Mouse (Mus musculus) kidney, postnatal 4 days (tissue): ENCODE measurements around the gene Six6.
A peak's percentile ranks its signal among the peaks of the same experiment; 100 is the strongest.

Experiments
- DNase-seq, 2 experiments: peaks; one replicate each; pipeline ENCODE4 v3.0.0; 2021; ENCODE audit warnings: mixed read lengths in 2 of 2

Gene Six6

DNA sequence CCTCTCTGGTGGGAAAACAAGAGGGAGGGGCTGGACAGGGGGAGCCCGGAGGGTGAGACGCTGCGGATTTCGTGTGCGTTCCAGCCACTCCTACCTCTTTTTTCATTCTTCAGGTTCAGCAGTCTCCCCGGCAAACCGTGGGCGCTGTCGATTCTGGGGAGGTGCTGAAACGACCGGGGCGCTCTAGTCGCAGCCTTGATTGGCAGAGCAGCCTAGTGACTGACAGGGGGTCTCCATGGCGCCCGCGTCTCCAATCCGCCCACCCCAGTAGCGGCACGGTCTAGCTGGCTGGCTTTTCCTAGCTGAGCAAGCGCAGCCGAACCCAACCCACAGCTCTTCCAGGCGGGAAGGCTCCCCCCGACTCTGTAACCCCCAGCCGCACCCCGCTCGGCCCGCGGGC lies at the start of gene Six6:
TSS of gene Six6 (plus strand) at position 277 of the 400 bp plus-strand sequence.
- DNase-seq = peak; percentile 59 to 65

DNA sequence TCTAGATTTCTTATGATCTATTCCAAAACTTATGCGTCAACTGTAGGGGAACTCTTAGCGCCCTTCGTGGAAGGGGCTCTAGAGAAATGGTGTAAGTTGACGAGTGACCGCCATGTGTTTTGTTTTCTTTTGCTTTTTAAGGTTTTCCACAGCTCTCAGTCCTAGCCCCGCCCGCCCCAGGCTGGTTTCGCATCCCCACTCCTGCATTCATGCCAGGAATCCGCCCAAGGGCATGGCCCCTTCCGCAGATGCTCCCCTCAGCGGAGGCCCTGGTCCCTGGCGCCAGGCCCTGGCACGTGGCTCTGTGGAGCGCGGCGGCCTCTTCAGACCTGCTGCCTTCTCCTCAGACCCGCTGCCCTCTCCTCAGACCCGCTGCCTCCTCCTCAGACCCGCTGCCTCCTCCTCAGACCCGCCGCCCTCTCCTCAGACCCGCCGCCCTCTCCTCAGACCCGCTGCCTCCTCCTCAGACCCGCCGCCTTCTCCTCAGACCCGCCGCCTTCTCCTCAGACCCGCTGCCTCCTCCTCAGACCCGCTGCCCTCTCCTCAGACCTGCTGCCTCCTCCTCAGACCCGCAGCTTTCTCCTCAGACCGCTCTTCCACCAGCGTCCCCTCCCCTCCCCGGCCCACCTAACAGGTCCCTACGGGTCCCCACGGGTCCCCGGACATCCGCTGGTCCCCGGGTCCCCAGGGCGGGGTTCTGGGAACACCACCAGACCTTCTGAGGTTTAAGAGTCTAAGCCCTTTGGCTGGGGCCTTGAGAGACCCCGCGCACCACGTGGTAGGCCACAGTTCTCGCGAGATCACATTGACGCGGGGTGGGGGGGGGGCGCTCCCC lies 22.3 kb upstream of the Six6 start:
- peak; percentile 41 to 43 for DNase-seq

DNA sequence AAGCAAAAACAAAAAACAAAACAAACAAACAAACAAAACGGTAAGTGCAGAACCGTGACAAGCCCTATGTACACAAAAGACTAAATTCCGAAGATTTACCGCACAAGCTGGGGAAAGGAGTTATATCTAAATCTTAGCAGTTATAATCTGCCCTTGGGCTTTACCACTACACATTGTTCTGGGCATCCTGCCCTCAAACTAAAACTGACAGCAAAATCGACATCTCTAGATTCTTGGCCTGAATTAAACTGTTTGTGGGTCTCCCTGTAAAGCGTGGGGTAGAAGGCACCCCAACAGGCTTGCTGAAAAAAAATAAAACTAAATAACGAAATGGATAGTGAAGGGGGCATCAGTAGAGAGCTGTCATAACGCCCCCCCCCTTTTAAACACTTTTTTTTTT lies 2.9 kb upstream of the Six6 start:
- no peak for DNase-seq

GRCm38 (mm10) chr12:72937537-72938120 lies 2.1 kb upstream of the Six6 start:
- DNase-seq = no peak

DNA sequence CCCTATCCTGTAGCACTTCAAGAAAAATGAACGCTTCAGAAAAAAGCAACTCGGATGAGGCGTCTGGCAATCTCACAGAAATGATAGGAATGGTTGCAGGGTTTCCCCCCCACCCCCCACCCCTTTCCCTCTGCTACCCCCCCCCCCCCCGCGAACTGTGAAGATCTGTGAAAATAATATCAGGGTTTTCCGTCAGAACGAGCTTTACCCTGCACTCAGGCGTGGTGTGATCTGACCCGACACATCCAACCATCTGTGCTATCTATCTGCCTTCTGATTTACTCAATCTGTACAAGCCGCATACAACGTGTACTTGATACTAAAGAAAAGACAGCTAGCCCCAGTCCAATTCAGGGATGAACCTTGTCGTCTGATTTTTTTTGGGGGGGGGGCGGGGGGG lies 1.5 kb upstream of the Six6 start:
- DNase-seq = no peak

GRCm38 (mm10) chr12:72938600-72939490 lies 847 bp upstream of the Six6 start:
- DNase-seq = no peak

DNA sequence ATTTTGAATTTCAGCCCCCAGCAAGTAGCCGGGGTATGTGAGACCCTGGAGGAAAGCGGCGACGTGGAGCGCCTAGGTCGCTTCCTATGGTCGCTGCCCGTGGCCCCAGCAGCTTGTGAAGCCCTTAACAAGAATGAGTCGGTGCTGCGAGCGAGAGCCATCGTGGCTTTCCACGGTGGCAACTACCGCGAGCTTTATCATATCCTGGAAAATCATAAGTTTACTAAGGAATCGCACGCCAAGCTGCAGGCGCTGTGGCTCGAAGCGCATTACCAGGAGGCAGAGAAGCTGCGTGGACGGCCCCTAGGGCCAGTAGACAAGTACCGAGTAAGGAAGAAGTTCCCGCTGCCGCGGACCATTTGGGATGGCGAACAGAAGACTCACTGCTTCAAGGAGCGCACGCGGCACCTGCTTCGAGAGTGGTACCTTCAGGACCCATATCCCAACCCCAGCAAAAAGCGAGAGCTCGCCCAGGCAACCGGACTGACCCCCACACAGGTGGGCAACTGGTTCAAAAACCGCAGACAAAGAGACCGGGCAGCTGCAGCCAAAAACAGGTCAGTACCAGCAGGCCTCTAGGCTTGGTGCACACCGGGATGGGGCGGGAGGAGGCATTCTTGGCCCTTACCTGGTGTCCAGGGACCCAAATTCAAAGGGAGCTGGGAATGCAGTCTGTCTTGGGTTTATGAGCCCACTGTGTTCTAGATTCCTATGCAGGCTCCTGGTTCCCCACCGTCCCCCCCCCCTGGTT lies 554 bp downstream of the Six6 start, which contains the start of gene 4930447C04Rik:
TSS of gene 4930447C04Rik (minus strand) at position 704 of the 751 bp plus-strand sequence.
- no peak for DNase-seq

DNA sequence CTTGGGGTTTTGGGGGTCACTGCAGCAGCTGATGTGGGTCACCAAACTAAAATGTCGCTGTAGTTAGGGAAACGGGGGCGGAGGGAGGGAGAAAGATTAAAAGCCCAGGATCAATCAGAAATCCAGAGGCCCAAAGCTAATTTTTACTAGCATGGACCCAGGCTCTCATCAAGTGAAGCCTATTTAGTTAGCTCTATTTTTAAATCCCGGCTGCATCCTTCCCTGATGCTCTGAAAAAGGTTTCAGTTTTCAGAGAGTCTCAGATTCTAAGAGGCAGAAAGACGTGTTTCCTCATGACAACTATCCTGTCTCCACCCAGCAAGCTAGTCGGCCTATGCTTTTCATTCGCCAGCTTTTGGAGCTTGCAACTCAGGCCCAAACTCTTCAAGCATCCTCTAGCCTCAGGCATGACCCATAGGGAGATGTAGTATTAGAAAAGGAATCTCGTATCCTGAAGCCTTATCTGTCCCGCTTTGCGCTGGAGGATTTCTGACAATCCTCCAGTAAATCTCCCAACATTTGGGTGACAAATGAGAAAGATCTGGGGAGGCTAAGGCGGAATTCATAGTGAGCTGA lies 1.2 kb downstream of the Six6 start:
- DNase-seq = no peak

DNA sequence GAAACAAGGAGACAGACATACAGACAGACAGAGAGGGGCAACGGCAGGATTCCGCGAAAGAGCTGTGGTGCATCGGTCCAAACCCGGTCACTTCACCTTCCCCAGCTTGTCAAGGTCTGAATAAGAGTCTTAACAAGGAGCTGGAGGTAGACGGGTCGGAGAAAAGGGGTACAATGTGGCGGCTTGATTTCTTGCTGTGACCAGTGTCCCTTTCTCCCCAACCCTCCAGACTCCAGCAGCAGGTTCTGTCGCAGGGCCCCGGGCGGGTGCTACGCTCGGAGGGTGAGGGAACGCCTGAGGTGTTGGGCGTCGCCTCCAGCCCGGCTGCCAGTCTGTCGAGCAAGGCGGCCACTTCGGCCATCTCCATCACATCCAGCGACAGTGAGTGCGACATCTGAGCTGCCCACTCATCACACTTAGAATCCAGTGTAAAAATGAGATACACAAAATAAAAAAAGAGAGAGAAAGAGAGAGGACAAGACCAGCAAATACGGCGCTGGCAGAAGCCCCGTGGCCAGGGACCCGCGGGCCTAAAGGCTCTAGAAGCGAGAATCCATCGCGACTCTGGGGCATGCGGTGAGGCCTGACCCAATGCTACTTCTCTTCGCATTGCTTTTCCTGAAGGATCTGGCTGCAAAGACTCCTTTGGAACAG lies 1.8 kb downstream of the Six6 start:
- DNase-seq = peak; percentile 7 to 11

- DNase-seq = no peak
Observed at GRCm38 (mm10) chr12:72942171-72942570, 2.5 kb downstream of the Six6 start.

DNA sequence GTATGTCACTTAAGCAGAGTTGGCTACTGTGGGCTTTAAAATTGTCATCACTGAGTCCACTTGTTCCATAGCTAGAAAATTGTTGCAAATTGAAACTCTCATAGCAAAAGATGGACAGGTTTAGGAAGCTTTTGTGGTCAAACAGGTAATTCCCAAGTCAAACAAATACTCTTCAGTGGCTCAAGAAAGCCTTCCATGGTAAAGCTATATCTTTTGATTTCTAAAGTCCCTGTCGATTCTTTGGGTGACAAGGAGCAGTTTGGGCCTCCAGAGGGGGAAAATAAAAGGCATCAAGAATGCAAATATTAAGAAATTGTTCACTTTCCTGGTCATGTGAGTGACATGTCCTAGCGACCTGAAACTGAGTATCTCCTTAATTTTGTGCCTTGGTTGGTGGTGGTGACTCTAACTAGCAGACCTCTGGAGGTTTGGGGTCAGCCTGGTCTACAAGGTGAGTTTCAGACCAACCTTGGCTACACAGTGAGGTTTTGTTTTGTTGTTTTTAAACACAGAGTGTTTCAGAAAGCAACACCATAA lies 4.0 kb downstream of the Six6 start:
- DNase-seq = no peak

GRCm38 (mm10) chr12:72944411-72945225 lies 4.9 kb downstream of the Six6 start:
- peak in 1 of 2 experiments; percentile 19 for DNase-seq

DNA sequence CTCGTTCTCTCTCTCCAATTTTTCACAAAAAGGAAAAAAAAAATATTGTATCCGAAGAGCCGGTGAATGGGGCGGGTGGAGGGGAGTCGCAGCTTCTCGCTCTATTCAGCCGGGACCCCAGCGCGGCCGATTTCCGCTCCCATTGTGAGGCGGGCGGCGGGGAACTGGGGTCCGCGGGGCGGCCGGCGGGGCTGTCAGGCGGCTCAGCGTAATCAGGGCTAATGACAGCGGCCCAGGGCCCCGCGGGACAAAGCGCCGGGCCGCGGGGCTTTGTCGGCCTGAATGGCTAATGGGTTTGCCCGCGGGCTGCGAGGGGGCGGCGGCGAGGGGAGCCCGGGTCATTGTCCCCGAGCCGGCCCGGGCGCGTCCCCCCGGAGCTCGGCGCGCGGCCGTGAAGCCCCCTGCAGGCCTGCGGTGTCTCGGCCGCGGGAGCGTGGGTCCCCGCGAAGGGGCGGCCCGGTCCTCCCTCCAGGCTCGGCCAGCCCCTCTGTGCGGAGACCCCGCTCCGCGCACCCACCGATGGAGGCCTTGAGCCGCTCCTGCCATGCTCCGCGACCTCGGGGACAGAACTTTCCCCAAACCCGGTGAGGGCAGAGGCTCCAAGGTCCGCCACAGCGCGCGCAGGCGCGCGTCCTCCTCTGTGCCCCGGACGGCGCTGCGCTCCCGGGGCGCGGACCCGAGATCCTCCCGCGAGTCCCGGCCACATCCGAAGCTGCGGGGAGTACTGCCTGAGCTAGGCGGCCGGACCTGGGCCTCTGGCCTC lies 5.8 kb downstream of the Six6 start:
- peak; percentile 18 to 27 for DNase-seq

GRCm38 (mm10) chr12:72946064-72946395 lies 6.3 kb downstream of the Six6 start:
- DNase-seq = no peak

- no peak for DNase-seq
Observed at GRCm38 (mm10) chr12:72946805-72947204, 7.1 kb downstream of the Six6 start.

GRCm38 (mm10) chr12:72947335-72947734 lies 7.6 kb downstream of the Six6 start:
- DNase-seq = no peak

DNA sequence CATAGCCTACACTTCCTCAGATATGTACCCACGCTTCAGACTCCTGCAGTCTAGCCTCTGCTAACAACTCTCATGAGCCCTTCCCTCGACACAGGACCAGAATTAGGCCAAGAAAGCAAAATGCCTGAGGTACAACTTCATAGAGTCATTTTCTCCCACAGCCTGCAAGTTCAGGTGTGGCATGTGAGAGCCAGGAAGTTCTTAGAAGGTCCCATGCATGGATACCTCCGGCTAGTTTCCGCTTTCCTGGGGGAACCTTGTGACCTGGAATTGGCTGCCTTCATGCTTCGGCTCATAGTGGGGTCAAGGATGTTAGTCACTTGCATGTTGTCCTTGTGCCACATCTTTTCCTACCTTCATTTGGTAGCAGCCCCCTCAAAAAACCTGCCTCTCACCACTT lies 13.4 kb downstream of the Six6 start:
- no peak for DNase-seq

GRCm38 (mm10) chr12:72953858-72954257 lies 14.2 kb downstream of the Six6 start:
- DNase-seq = no peak

DNA sequence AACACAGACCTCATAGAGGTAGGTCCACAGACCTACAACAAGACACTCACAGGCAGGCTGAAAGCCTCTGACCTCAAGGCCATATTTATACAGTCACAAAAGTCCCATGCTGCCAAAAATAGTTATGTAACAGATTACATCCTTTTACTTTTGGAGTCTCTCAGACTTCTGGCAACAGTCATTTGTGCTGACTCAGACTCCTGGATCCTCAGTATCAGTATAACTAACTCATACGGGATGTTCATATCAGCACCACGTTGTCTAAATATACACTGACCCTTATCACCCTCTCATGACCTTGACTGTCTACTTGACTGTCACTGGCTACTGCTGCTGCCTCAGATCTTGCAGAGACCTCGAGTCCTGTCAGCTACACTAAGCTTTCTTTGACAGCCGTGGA lies 15.2 kb downstream of the Six6 start:
- no peak for DNase-seq
